Mouse (Mus musculus): ENCODE measurements around the gene Egln3.

DNA sequence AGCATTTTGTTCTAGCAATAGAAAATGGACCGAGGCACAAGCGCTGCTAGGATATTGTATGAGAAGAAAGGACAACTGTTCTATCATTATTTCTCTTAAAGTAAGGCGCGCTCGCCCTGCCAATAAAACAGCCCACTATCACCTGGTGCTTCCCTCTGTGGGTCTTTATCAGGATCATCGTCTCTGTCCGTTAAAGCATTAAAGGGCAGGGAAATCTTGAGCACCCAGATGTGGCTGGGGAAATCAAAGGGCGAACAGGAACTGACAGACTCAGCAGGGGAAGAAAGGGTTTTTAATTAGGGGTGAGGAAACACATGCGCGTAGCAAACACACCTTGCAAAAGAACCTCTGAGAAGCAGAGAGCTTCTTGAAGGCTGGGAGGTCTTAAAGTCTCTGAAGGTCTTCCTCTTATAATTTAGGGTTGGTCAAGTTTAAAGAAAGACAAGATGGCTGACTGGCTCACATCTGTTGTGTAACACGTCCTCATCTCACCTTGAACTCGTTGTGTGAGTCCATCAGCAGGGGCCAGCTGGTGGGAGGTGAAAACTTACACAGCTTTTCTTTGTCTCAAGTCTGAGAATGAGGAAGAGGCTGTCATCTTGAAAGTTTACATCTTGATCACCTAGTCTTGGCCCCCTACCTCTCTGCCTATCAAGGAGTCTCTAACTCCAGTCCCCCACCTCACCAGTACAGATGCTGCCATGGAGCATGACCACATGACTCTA, 18.5 kb upstream of the Egln3 start:
- TF ChIP-seq CTCF (IDR thresholded peaks at IDR 0.05; ENCODE audit: borderline replicate concordance, extremely low read depth, insufficient read depth, insufficient read length) (no peak), POLR2A (IDR thresholded peaks at IDR 0.05; ENCODE audit: borderline replicate concordance, extremely low read depth, insufficient read depth, insufficient read length, poor library complexity, severe bottlenecking) (no peak)

All from brain, embryonic 14.5 days (tissue).